Mouse (Mus musculus): Measurements from ENCODE around the gene Thsd4.
"Not testable (repeated sequence)": the region's sequence is repeated elsewhere in the genome, so short reads cannot be mapped to it uniquely, and the experiment has no call there.

The Thsd4 gene

GRCm38 (mm10) chr9:60001444-60001843, 520.4 kb downstream of the Thsd4 start:
- in situ Hi-C loops (cut with MboI, MseI): no loop called here

GRCm38 (mm10) chr9:59997725-59998124, 524.1 kb downstream of the Thsd4 start:
- in situ Hi-C loops (cut with MboI, MseI): loop anchor here (25.0 kb wide), 1 partner anchor 1060 kb away; no protein-coding TSS in a partner anchor

- in situ Hi-C loops (cut with MboI, MseI): loop anchor here (25.0 kb wide), 1 partner anchor 1054 kb away; no protein-coding TSS in a partner anchor
Observed at GRCm38 (mm10) chr9:59991407-59991806, 530.4 kb downstream of the Thsd4 start.

GRCm38 (mm10) chr9:59989864-59990263, 532.0 kb downstream of the Thsd4 start:
- in situ Hi-C loops (cut with MboI, MseI): loop anchor here (25.0 kb wide), 1 partner anchor 1053 kb away; no protein-coding TSS in a partner anchor

GRCm38 (mm10) chr9:59985900-59986572, 535.8 kb downstream of the Thsd4 start:
- in situ Hi-C loops (cut with MboI, MseI): loop anchor here (25.0 kb wide), 1 partner anchor 1049 kb away; no protein-coding TSS in a partner anchor

GRCm38 (mm10) chr9:59981116-59981515, 540.7 kb downstream of the Thsd4 start:
- in situ Hi-C loops (cut with MboI, MseI): loop anchor here (25.0 kb wide), 1 partner anchor 1044 kb away; no protein-coding TSS in a partner anchor

GRCm38 (mm10) chr9:59971263-59971662, 550.6 kb downstream of the Thsd4 start:
- in situ Hi-C loops (cut with MboI, MseI): no loop called here

- in situ Hi-C loops (cut with MboI, MseI): loop anchor here (10.0 kb wide), 1 partner anchor 245 kb away; no protein-coding TSS in a partner anchor
Observed at GRCm38 (mm10) chr9:59969383-59969782, 552.5 kb downstream of the Thsd4 start.

GRCm38 (mm10) chr9:59965046-59965445, 556.8 kb downstream of the Thsd4 start:
- in situ Hi-C loops (cut with MboI, MseI): loop anchor here (10.0 kb wide), 1 partner anchor 240 kb away; no protein-coding TSS in a partner anchor

- in situ Hi-C loops (cut with MboI, MseI): loop anchor here (10.0 kb wide), 1 partner anchor 240 kb away; no protein-coding TSS in a partner anchor
Observed at GRCm38 (mm10) chr9:59964367-59964766, 557.5 kb downstream of the Thsd4 start.

- in situ Hi-C loops (cut with MboI, MseI): loop anchor here (10.0 kb wide), 1 partner anchor 237 kb away; no protein-coding TSS in a partner anchor
Observed at GRCm38 (mm10) chr9:59961201-59961955, 560.5 kb downstream of the Thsd4 start.

GRCm38 (mm10) chr9:59960559-59960958, 561.3 kb downstream of the Thsd4 start, which contains the start of gene Nr2e3:
Gene Nr2e3, minus strand, starts transcription at chr9:59960659.
- in situ Hi-C loops (cut with MboI, MseI): loop anchor here (10.0 kb wide), 1 partner anchor 236 kb away; no protein-coding TSS in a partner anchor

- in situ Hi-C loops (cut with MboI, MseI): no loop called here
Observed at GRCm38 (mm10) chr9:59959276-59959675, 562.6 kb downstream of the Thsd4 start.

GRCm38 (mm10) chr9:59958115-59958514, 563.7 kb downstream of the Thsd4 start:
- in situ Hi-C loops (cut with MboI, MseI): not testable (repeated sequence)

- in situ Hi-C loops (cut with MboI, MseI): no loop called here
Observed at GRCm38 (mm10) chr9:59956496-59956895, 565.4 kb downstream of the Thsd4 start.

- in situ Hi-C loops (cut with MboI, MseI): no loop called here
Observed at GRCm38 (mm10) chr9:59955692-59956091, 566.2 kb downstream of the Thsd4 start.

- in situ Hi-C loops (cut with MboI, MseI): no loop called here
Observed at GRCm38 (mm10) chr9:59955199-59955598, 566.6 kb downstream of the Thsd4 start.

GRCm38 (mm10) chr9:59953556-59953955, 568.3 kb downstream of the Thsd4 start:
- in situ Hi-C loops (cut with MboI, MseI): no loop called here

- in situ Hi-C loops (cut with MboI, MseI): no loop called here
Observed at GRCm38 (mm10) chr9:59952515-59953070, 569.3 kb downstream of the Thsd4 start.

- in situ Hi-C loops (cut with MboI, MseI): no loop called here
Observed at GRCm38 (mm10) chr9:59951943-59952342, 569.9 kb downstream of the Thsd4 start.

GRCm38 (mm10) chr9:59951001-59951750, 570.7 kb downstream of the Thsd4 start:
- in situ Hi-C loops (cut with MboI, MseI): no loop called here

All from T-helper 1 cell (primary cell).